Mouse (Mus musculus): Measurements from ENCODE around the gene Akt1s1. TPM values are rescaled to one million over a fixed set of nuclear protein-coding genes. Genes with fewer than 3 reads are reported as not detected.

Gene Akt1s1
- total and polyA plus RNA-seq, 2 experiments, result 23.9 to 93.9 TPM

DNA sequence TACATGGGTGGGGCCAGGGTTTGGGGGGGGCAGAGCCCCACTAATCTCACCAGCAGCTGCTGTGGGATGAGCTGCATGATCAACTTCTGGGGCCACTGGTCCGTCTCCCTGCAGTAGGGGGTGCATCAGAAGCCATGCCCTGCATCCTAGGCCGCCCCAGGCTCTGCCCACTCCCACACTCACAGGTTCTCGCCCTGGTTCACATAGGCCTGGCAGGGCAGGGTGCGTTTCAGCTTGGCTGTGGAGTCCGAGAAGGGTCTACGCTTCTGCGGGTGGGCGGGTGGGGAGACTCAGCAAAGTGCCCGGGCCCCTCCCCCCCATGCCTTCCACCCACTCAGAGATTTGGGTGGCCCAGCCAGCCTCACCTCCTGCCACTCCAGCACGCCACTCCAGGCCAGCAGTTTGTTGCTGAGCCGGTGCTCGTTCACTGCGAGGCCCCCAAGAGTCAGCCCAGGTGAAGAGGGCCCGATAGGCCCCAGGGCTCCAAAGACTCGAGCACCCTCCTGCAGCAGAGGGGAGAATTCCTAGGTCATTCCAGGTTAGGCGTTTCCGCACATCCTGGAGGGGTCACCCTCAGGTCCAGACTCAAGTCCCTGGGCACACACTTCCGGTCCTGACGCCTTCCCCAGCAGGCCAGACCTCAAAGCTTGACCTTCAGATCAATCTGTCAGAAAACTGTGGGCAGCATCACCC, 18.4 kb downstream of the Akt1s1 start:
- Histone ChIP-seq H3K4me3 (ENCODE audit: insufficient read depth, low read depth, low read length) (no peak overlapping the region), H3K27me3 (ENCODE audit: control insufficient read depth, insufficient read depth, low read length) (no peaks in the 10 kb centered on the region), H3K4me1 (ENCODE audit: control insufficient read depth, insufficient read depth, low read length) (peaks cover 16% of the 10 kb centered on the region), H3K27ac (replicated peaks; ENCODE audit: insufficient read depth, low read depth, low read length) (no peak overlapping the region), H3K36me3 (ENCODE audit: control insufficient read depth, insufficient read depth, low read length) (no peaks in the 10 kb centered on the region), H3K79me2 (ENCODE audit: control insufficient read depth, insufficient read depth, low read length) (peaks cover 5% of the 10 kb centered on the region; the same call in 1 of the 2 replicates), H3K9ac (ENCODE audit: low read depth, low read length) (no peak overlapping the region)
- TF ChIP-seq CTCF (IDR thresholded peaks at IDR 0.05; ENCODE audit: low read depth, low read length), result no peak
- TF ChIP-seq POLR2A (IDR thresholded peaks at IDR 0.05; ENCODE audit: extremely low read depth, insufficient read depth, low read length), result no peak
- DNase-seq (ENCODE audit: extremely low read depth, low read depth, low spot score), result no peak
- WGBS, result 77% methylated on average over 19 of the region's 19 CpGs

- DNase-seq (ENCODE audit: extremely low read depth, low read depth, low spot score), result no peak
- 50% methylated on average over 9 of the region's 9 CpGs for WGBS
- Histone ChIP-seq H3K4me3 (ENCODE audit: insufficient read depth, low read depth, low read length) (no peak overlapping the region), H3K9ac (ENCODE audit: low read depth, low read length) (no peak overlapping the region), H3K27ac (replicated peaks; ENCODE audit: insufficient read depth, low read depth, low read length) (no peak overlapping the region), H3K79me2 (ENCODE audit: control insufficient read depth, insufficient read depth, low read length) (peaks cover 5% of the 10 kb centered on the region; the same call in 1 of the 2 replicates), H3K27me3 (ENCODE audit: control insufficient read depth, insufficient read depth, low read length) (no peaks in the 10 kb centered on the region), H3K36me3 (ENCODE audit: control insufficient read depth, insufficient read depth, low read length) (no peaks in the 10 kb centered on the region), H3K4me1 (ENCODE audit: control insufficient read depth, insufficient read depth, low read length) (peaks cover 18% of the 10 kb centered on the region)
- TF ChIP-seq POLR2A (IDR thresholded peaks at IDR 0.05; ENCODE audit: extremely low read depth, insufficient read depth, low read length) (no peak), CTCF (IDR thresholded peaks at IDR 0.05; ENCODE audit: low read depth, low read length) (no peak)
Observed at GRCm38 (mm10) chr7:44867802-44868201, 19.0 kb downstream of the Akt1s1 start.

DNA sequence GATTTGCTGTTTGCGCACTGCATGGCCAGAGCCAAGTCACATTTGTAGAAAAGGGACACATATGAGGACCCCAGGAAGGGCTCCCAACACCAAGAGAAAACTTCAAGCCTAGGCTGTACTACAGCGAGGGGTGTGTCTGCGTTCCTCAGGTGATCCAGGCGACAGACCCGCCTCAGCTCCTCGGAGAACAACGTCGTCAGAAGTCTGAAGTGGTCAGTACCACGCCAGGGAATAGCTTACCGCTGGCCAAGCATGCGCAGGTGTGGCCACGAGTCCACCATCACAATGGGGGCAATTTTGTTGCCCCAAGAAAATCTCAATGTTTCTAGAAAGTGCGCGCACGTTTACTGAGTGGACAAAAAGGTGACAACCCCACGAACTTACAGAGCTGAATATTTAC, 19.7 kb downstream of the Akt1s1 start:
- no peaks in the 10 kb centered on the region for H3K27me3 ChIP-seq (ENCODE audit: control insufficient read depth, insufficient read depth, low read length)
- peaks cover 19% of the 10 kb centered on the region for H3K4me1 ChIP-seq (ENCODE audit: control insufficient read depth, insufficient read depth, low read length)

GRCm38 (mm10) chr7:44868919-44869696, 20.3 kb downstream of the Akt1s1 start:
- H3K4me1 ChIP-seq (ENCODE audit: control insufficient read depth, insufficient read depth, low read length), result peaks cover 19% of the 10 kb centered on the region
- no peaks in the 10 kb centered on the region for H3K27me3 ChIP-seq (ENCODE audit: control insufficient read depth, insufficient read depth, low read length)
- H3K27ac ChIP-seq (replicated peaks; ENCODE audit: insufficient read depth, low read depth, low read length), result peak overlapping the region; percentile 94
- peak overlapping the region; percentile 89 for H3K4me3 ChIP-seq (ENCODE audit: insufficient read depth, low read depth, low read length)
- no peaks in the 10 kb centered on the region for H3K36me3 ChIP-seq (ENCODE audit: control insufficient read depth, insufficient read depth, low read length)
- peak overlapping the region; percentile 99 for H3K9ac ChIP-seq (ENCODE audit: low read depth, low read length)
- TF ChIP-seq CTCF (IDR thresholded peaks at IDR 0.05; ENCODE audit: low read depth, low read length) (no peak), POLR2A (IDR thresholded peaks at IDR 0.05; ENCODE audit: extremely low read depth, insufficient read depth, low read length) (no peak)
- peak; percentile 45 for DNase-seq (ENCODE audit: extremely low read depth, low read depth, low spot score)
- peaks cover 5% of the 10 kb centered on the region; the same call in 1 of the 2 replicates for H3K79me2 ChIP-seq (ENCODE audit: control insufficient read depth, insufficient read depth, low read length)
- under 1% methylated on average over 103 of the region's 108 CpGs for whole genome bisulfite sequencing

More for the DNA sequence above, 19.7 kb downstream of the Akt1s1 start:
- peak overlapping the region; percentile 35 for H3K27ac ChIP-seq (replicated peaks; ENCODE audit: insufficient read depth, low read depth, low read length)
- H3K9ac ChIP-seq (ENCODE audit: low read depth, low read length), result peak overlapping the region; percentile 47
- TF ChIP-seq POLR2A (IDR thresholded peaks at IDR 0.05; ENCODE audit: extremely low read depth, insufficient read depth, low read length), result no peak
- TF ChIP-seq CTCF (IDR thresholded peaks at IDR 0.05; ENCODE audit: low read depth, low read length), result no peak
- peak overlapping the region; percentile 89 for H3K4me3 ChIP-seq (ENCODE audit: insufficient read depth, low read depth, low read length)
- WGBS, result 6% methylated on average over 16 of the region's 16 CpGs
- H3K79me2 ChIP-seq (ENCODE audit: control insufficient read depth, insufficient read depth, low read length), result peaks cover 5% of the 10 kb centered on the region; the same call in 1 of the 2 replicates
- peak; percentile 48 for DNase-seq (ENCODE audit: extremely low read depth, low read depth, low spot score)
- H3K36me3 ChIP-seq (ENCODE audit: control insufficient read depth, insufficient read depth, low read length), result no peaks in the 10 kb centered on the region

DNA sequence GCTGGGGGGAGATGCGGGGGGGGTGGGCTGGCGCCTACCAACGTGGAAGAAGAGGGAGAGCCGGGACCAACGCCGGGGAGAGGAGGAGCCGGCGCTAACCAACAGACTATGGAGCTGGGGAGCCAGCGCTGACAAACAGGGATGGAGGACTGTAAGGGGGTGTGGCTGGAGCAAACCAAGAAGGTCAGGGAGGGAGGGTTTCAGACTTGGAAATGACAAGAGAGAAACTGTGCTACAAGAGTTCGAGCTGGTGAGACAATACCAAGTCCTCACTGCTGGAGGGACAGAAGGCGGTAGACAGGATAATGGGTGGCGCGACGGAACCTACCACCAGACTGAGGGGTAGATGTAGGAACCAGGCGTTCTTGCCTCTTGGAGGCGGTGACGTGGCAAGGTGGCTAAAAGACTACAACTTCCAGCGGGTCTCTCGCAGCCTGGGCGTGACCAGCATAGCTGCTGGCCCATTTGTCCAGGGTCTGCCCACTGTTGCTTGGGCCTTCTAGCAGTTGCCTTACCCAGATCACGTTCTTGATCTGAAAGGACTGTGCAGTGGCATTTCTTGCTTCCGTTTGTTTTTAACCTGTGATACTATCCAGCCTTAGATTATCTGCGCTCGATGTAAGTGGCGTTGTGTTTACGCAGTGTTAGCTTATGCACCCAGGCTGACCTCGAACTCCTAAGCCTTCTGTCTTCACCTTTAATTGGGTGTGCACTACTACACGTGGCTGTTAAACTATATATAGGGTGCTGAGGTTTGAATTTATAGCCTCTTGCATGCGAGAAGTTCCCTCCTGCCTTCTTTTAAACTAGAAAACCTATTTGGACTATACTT, 21.1 kb downstream of the Akt1s1 start, which contains the start of gene Ptov1:
TSS of gene Ptov1 (minus strand) at position 92 of the 832 bp plus-strand sequence.
- Histone ChIP-seq H3K27ac (replicated peaks; ENCODE audit: insufficient read depth, low read depth, low read length) (peak within 1 kb of the TSS; percentile 94), H3K4me3 (ENCODE audit: insufficient read depth, low read depth, low read length) (peak within 1 kb of the TSS; percentile 89), H3K27me3 (ENCODE audit: control insufficient read depth, insufficient read depth, low read length) (no peaks in the 10 kb centered on the region), H3K4me1 (ENCODE audit: control insufficient read depth, insufficient read depth, low read length) (peaks cover 19% of the 10 kb centered on the region), H3K36me3 (ENCODE audit: control insufficient read depth, insufficient read depth, low read length) (no peaks in the 10 kb centered on the region), H3K9ac (ENCODE audit: low read depth, low read length) (peak within 1 kb of the TSS; percentile 99), H3K79me2 (ENCODE audit: control insufficient read depth, insufficient read depth, low read length) (peaks cover 5% of the 10 kb centered on the region; the same call in 1 of the 2 replicates)
- WGBS, result 4% methylated on average over 29 of the region's 29 CpGs
- TF ChIP-seq POLR2A (IDR thresholded peaks at IDR 0.05; ENCODE audit: extremely low read depth, insufficient read depth, low read length) (0 out of 2 replicates have a peak, but pooled peaks have one; percentile 15), CTCF (IDR thresholded peaks at IDR 0.05; ENCODE audit: low read depth, low read length) (no peak)
- DNase-seq (ENCODE audit: extremely low read depth, low read depth, low spot score), result peak; percentile 98
